Mouse (Mus musculus): ENCODE results near the gene Lat.
"Not testable (repeated sequence)": the region's sequence is repeated elsewhere in the genome, so short reads cannot be mapped to it uniquely, and the experiment has no call there.

The Lat gene

DNA sequence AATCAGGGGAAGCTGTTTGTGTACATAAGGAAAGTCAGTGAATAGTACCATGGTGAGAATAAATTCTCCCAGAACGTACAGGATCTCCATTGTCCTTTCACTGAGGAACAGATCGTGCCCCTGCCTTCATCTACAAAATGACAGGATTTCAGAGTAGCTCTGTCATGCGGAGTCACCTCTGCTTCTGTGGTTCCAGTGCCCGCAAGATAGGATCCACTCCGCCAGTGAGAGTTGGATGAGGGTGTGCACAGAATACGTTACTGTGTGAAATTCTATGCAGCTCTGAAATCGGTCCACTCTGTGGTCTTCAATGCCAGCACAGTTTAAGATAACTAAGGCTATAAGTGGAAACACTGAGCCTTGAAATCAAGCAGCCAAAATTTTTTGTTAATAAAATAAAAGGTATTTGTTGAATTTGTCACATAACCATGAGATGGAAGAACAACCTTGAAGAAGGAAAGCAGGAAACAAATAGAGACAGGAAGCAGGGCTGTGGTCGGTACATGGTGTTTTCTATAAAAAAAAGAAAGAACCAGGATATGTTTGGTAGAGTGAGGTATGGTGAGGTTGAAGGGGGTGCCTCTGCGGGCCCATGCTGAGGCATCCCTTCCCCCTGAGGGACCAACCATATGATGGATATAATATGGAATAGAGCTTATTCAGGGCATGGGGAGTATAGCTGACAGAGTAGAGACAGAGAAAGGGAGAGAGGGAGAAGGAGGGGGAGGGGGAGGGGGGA is 39.3 kb downstream of the Lat start:
- DNase-seq = no peak

DNA sequence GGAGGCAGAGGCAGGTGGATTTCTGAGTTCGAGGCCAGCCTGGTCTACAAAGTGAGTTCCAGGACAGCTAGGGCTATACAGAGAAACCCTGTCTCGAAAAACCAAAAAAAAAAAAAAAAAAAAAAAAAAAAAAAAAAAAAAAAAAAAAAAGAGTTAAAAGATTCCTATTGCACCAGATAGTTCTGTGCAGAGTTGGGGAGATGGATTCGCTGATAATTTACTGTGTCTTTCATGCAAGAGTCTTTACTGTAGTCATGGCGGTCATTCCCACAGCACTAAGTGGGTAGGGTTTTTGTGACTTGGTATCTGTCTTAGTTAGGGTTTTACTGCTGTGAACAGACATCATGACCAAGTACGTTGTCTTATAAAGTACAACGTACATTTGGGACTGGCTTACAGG is 40.5 kb downstream of the Lat start:
- not testable (repeated sequence) for DNase-seq

DNA sequence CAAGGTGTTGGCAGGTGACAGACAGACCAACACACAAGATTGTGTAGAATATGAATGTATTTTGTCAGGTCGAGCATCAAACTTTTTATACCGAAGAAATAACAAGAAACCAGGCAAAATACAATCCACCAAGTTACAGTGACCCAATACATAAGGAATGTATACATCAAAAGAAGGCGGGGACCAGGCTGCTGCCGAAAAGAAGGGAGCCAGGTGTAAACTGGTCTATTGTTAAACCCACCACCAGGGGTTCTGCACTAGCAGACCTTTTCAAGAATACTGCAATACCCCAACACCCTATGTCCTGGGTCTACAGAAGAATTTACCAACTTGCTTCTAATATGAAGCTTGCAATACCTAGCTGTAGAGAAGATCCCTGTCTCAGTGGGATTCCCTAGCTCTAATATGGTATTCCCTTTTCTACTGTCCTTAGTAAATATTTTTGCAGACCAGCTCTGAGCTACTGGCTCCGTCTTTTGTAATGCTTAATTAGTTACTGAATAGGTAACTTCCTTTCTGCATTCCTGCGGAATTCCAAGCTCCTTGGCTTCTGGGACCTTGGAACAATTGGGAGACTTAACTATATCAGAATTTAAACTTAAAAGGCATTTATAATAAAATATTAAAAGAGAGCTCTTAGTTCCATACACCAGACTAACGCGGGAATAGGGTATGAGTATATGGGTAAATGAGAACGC is 43.6 kb downstream of the Lat start:
- DNase-seq = not testable (repeated sequence)

DNA sequence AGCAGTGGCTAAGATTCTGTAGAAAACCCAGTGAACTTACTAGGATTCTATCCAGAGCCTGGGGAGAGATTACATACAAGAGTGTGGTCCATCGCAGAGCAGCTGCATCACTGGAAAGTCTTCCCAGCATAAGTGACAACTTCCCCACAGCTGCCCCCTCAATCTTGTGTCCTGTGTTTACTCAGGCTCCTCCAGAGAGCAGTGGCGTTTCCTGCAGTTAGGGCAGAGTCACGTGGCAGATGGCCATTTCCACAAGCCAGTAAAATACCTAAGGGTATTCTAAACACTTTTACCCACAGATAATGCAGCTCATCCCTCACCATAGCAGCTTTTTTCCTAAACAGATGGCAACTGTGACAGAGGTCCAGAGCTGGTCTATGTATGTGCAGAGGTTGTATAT is 44.6 kb downstream of the Lat start:
- no peak for DNase-seq

DNA sequence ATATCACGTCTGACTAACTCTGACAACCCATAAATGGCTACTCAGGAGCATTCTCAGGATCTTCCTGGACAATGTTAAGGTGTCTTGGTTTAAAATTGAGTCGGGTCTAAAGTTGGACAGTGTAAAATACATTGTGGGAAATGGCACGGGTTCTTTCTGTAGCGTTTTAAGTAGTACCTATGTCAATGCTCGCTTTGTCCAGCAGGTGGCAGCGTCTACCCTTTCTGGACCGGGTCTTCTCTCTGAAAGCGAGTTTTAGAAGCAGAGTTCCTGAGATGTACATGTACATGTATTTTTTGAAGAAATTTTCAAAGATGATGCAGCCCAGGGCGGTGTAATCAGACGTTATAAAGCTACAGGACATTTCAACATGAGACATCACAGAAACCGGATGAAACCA is 45.6 kb downstream of the Lat start:
- DNase-seq = peak; percentile 48 to 84

DNA sequence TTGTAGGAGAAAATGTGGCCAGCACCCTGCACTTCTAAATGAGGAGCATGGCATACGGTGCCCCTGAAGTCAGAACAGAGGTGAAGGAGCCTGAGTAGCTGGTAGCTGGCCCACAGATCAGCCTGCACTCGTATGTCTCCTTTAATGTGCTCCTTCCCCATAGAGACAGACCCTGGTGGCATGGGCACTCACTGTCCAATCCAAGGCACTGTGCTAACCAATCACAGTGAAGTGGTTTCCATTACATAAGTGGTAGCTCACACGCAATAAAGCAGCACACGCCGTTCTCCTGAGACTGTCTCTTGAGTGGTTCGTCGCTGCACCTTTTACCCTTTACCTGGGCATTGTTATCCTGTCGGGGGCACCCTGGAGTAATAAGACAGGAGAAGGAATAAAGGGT is 55.1 kb downstream of the Lat start:
- no peak for DNase-seq

Measured in kidney, adult 8-10 months (tissue).